Mouse (Mus musculus) forebrain, embryonic 13.5 days (tissue): ENCODE measurements around the gene Lca5. TPM values are rescaled to one million over a fixed set of nuclear protein-coding genes. Genes with fewer than 3 reads are reported as not detected.
A peak's percentile ranks its signal among the peaks of the same experiment; 100 is the strongest.

Source experiments
- ATAC-seq: fragments of 200-750 bp; cut with Nextera tagmentation; 2 replicates; pipeline ENCODE4 v1.8.0; 2017
- H3K27ac ChIP-seq: fragments of 300-500 bp; sonication (generic); 2 replicates; pipeline ENCODE4 v1.5.1; 2015; ENCODE audit warnings: inconsistent platforms, mild to moderate bottlenecking, moderate library complexity
- H3K27me3 ChIP-seq: fragments of 300-500 bp; sonication (generic); 2 replicates; pipeline ENCODE4 v1.6.1; 2015; ENCODE audit warnings: mild to moderate bottlenecking, inconsistent platforms
- H3K36me3 ChIP-seq: fragments of 300-500 bp; sonication (generic); 2 replicates; pipeline ENCODE4 v1.6.1; 2015; ENCODE audit warnings: mild to moderate bottlenecking, inconsistent platforms; ENCODE audit not compliant: poor library complexity, severe bottlenecking
- H3K4me1 ChIP-seq: fragments of 300-500 bp; sonication (generic); 2 replicates; pipeline ENCODE4 v1.6.1; 2015; ENCODE audit warnings: inconsistent platforms
- H3K4me2 ChIP-seq: fragments of 300-500 bp; sonication (generic); 2 replicates; pipeline ENCODE4 v1.6.1; 2015; ENCODE audit warnings: inconsistent platforms, mild to moderate bottlenecking, moderate library complexity
- H3K4me3 ChIP-seq: fragments of 300-500 bp; sonication (generic); 2 replicates; pipeline ENCODE4 v1.5.1; 2015; ENCODE audit warnings: mild to moderate bottlenecking, inconsistent platforms
- H3K9ac ChIP-seq: fragments of 300-500 bp; sonication (generic); 2 replicates; pipeline ENCODE4 v1.6.1; 2015; ENCODE audit warnings: mild to moderate bottlenecking, inconsistent platforms
- H3K9me3 ChIP-seq: fragments of 300-500 bp; sonication (generic); replicated peaks from 2 replicates; pipeline ENCODE4 v1.6.1; 2016; ENCODE audit warnings: inconsistent platforms
- WGBS: fragments of 180-500 bp; shearing (Covaris S2); methylation state at CpG from one replicate; pipeline ENCODE4 v1.1.7; 2015; 5-methylcytosine and 5-hydroxymethylcytosine counted together
- polyA plus RNA-seq: library from polyadenylated mRNA; unstranded; fragments of >200 nt; fragmentation: Nextera tagmentation; extraction: Ambion mirVana; gene quantifications from 2 replicates; pipeline ENCODE4 v1.2.1, GENCODE M21; 2015

The Lca5 gene
- polyA plus RNA-seq, 1 experiment from 2014 or later, result 26.5 TPM

GRCm38 (mm10) chr9:83434489-83434888 is 6.4 kb downstream of the Lca5 start:
- no peak overlapping the region for H3K4me2 ChIP-seq
- H3K36me3 ChIP-seq, result peaks cover 7% of the 10 kb centered on the region
- H3K4me1 ChIP-seq, result no peaks in the 10 kb centered on the region
- no peak overlapping the region for H3K4me3 ChIP-seq
- no peak overlapping the region for H3K9ac ChIP-seq
- no peak for ATAC-seq
- H3K27ac ChIP-seq, result no peak overlapping the region
- no peaks in the 10 kb centered on the region for H3K9me3 ChIP-seq
- 59% methylated on average over 4 of the region's 4 CpGs for WGBS
- no peaks in the 10 kb centered on the region for H3K27me3 ChIP-seq

DNA sequence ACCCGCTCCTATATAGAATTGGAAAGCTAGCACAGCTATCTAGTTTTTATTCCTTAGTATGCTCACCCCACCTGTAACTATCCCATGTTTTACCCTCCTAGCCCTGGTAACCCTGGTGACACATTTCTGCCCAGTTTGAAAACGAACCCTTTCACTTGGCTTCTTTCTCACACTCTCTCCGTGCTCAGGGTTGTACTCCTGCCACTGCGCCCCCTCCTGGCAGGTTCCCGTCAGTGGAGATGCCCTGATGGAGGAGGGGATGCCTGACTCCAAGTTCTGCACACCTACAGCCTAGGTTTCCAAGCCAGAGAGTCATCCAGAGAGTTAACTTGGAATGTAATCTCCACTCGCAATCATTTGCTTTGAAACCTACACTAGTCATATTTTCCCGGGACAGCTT is 7.3 kb downstream of the Lca5 start:
- Histone ChIP-seq H3K9ac (no peak overlapping the region), H3K27ac (no peak overlapping the region), H3K27me3 (no peaks in the 10 kb centered on the region), H3K4me3 (no peak overlapping the region), H3K4me2 (no peak overlapping the region), H3K9me3 (no peaks in the 10 kb centered on the region), H3K4me1 (no peaks in the 10 kb centered on the region), H3K36me3 (peaks cover 7% of the 10 kb centered on the region)
- ATAC-seq, result no peak
- WGBS, result 59% methylated on average over 7 of the region's 7 CpGs

- no peak overlapping the region for H3K9ac ChIP-seq
- no peak overlapping the region for H3K4me2 ChIP-seq
- H3K27ac ChIP-seq, result no peak overlapping the region
- peaks cover 6% of the 10 kb centered on the region; the same call in 1 of the 2 replicates for H3K9me3 ChIP-seq
- H3K27me3 ChIP-seq, result no peaks in the 10 kb centered on the region
- 84% methylated on average over 4 of the region's 4 CpGs for WGBS
- peaks cover 43% of the 10 kb centered on the region for H3K36me3 ChIP-seq
- ATAC-seq, result no peak
- no peak overlapping the region for H3K4me3 ChIP-seq
- H3K4me1 ChIP-seq, result no peaks in the 10 kb centered on the region
These were observed 13.0 kb downstream of the Lca5 start for GRCm38 (mm10) chr9:83427926-83428325.

DNA sequence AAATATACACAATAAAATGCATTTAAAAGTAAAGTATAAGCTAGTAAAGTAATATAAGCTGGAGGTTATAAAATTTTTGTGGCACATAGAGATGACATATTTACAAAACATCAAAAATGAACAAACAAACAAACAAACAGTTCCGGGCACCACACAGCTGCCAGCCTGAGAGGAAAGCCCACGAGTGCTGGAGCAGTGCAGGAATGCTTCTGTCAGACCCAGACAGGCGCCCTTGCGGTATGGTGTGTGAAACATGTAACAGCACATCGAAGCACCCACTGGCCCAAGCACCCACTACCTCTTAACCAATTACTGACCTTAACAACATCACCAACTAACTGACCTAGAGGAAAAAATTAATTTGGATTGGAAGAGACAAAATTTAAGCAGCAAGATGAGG is 22.0 kb downstream of the Lca5 start:
- H3K9ac ChIP-seq, result no peak overlapping the region
- no peaks in the 10 kb centered on the region for H3K27me3 ChIP-seq
- 91% methylated on average over 5 of the region's 5 CpGs for WGBS
- no peak overlapping the region for H3K4me3 ChIP-seq
- ATAC-seq, result no peak
- peaks cover 58% of the 10 kb centered on the region for H3K36me3 ChIP-seq
- H3K27ac ChIP-seq, result no peak overlapping the region
- H3K9me3 ChIP-seq, result peaks cover 5% of the 10 kb centered on the region; the same call in 1 of the 2 replicates
- H3K4me1 ChIP-seq, result no peaks in the 10 kb centered on the region
- H3K4me2 ChIP-seq, result no peak overlapping the region

GRCm38 (mm10) chr9:83413046-83413445 is 27.9 kb downstream of the Lca5 start:
- Histone ChIP-seq H3K27ac (no peak overlapping the region), H3K9ac (no peak overlapping the region), H3K4me3 (no peak overlapping the region), H3K4me2 (no peak overlapping the region), H3K4me1 (no peaks in the 10 kb centered on the region), H3K9me3 (peaks cover 5% of the 10 kb centered on the region; the same call in 1 of the 2 replicates), H3K36me3 (peaks cover 38% of the 10 kb centered on the region), H3K27me3 (no peaks in the 10 kb centered on the region)
- ATAC-seq, result no peak
- 74% methylated on average over 10 of the region's 10 CpGs for WGBS

DNA sequence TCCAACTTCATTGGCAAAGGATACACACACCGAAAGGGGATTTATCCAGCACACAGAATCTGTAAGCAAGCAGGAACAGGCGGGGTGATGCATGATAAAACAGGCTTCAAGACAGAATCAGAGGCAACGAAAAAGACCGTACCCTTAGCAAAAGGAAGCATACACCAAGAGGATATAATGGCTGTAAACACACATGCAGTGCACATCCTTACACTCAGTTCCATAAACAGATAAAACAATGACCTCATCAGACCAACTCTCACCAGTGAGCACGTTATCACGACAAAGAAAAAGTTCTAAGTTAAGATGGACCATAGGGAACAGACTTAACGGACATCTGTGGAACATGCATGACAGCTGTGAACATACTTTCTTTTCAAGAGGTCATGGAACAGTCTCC is 35.8 kb downstream of the Lca5 start:
- WGBS, result 80% methylated on average over 7 of the region's 7 CpGs

DNA sequence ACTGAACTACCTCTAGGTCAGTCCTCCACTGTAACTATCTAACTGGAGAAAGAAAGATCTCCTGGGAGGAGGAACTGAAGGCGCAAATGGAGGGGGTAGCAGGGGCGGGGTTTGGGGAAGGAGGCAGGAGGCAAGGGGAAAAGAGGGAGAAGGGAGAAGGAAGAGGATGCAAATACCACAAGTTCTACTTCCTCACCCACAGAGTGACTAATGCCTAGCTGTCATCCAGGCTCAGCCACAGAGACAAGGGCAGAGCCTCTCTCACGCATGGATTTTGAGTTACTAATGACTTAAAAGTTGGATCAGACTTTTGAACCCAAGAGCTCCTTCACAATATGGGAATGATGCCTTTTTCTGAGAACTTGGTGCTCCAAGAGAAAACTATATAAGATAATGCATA is 40.1 kb downstream of the Lca5 start:
- Histone ChIP-seq H3K36me3 (peaks cover 34% of the 10 kb centered on the region), H3K4me1 (no peaks in the 10 kb centered on the region), H3K9ac (no peak overlapping the region), H3K4me2 (no peak overlapping the region), H3K27me3 (no peaks in the 10 kb centered on the region), H3K27ac (no peak overlapping the region), H3K9me3 (no peaks in the 10 kb centered on the region), H3K4me3 (no peak overlapping the region)
- no peak for ATAC-seq
- 48% methylated on average over 3 of the region's 3 CpGs for WGBS

More for the DNA sequence above, 35.8 kb downstream of the Lca5 start:
- Histone ChIP-seq H3K27ac (no peak overlapping the region), H3K9me3 (no peaks in the 10 kb centered on the region), H3K4me2 (no peak overlapping the region), H3K36me3 (peaks cover 24% of the 10 kb centered on the region), H3K27me3 (no peaks in the 10 kb centered on the region), H3K4me3 (no peak overlapping the region), H3K9ac (no peak overlapping the region), H3K4me1 (no peaks in the 10 kb centered on the region)
- no peak for ATAC-seq

DNA sequence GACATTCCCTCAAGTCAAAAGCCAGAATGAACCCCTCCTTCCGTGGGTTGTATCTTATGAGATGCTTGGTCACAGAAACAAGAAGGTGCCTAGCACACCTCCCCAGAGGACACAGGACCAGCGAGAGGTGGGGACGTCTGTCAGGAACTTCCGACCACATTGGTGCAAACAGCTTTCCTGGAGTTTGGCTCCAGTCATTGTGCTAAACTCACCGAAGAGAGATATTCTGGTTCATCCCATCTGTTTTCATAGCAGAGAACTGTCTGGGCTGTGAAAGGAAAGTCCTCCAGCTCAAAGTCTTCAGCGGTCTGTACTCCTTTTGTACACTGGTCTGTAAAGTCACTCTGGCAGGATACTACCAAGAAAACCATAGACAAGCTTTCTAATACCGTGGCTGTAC is 41.5 kb downstream of the Lca5 start:
- H3K9ac ChIP-seq, result no peak overlapping the region
- no peaks in the 10 kb centered on the region for H3K27me3 ChIP-seq
- no peaks in the 10 kb centered on the region for H3K4me1 ChIP-seq
- no peak overlapping the region for H3K4me3 ChIP-seq
- 89% methylated on average over 7 of the region's 7 CpGs for WGBS
- H3K36me3 ChIP-seq, result peaks cover 45% of the 10 kb centered on the region
- no peak overlapping the region for H3K4me2 ChIP-seq
- H3K9me3 ChIP-seq, result no peaks in the 10 kb centered on the region
- no peak overlapping the region for H3K27ac ChIP-seq
- ATAC-seq, result no peak

GRCm38 (mm10) chr9:83398260-83398659 is 42.7 kb downstream of the Lca5 start:
- Histone ChIP-seq H3K4me3 (no peak overlapping the region), H3K36me3 (peaks cover 52% of the 10 kb centered on the region), H3K27ac (no peak overlapping the region), H3K27me3 (no peaks in the 10 kb centered on the region), H3K9ac (no peak overlapping the region), H3K4me2 (no peak overlapping the region), H3K9me3 (no peaks in the 10 kb centered on the region), H3K4me1 (no peaks in the 10 kb centered on the region)
- ATAC-seq, result no peak
- WGBS, result 73% methylated on average over 6 of the region's 6 CpGs

GRCm38 (mm10) chr9:83395456-83395855 is 45.5 kb downstream of the Lca5 start:
- no peak overlapping the region for H3K9ac ChIP-seq
- H3K36me3 ChIP-seq, result peaks cover 48% of the 10 kb centered on the region
- H3K9me3 ChIP-seq, result no peaks in the 10 kb centered on the region
- no peak for ATAC-seq
- no peak overlapping the region for H3K27ac ChIP-seq
- H3K4me2 ChIP-seq, result no peak overlapping the region
- H3K4me3 ChIP-seq, result no peak overlapping the region
- 94% methylated on average over 15 of the region's 15 CpGs for WGBS
- no peaks in the 10 kb centered on the region for H3K27me3 ChIP-seq
- no peaks in the 10 kb centered on the region for H3K4me1 ChIP-seq

DNA sequence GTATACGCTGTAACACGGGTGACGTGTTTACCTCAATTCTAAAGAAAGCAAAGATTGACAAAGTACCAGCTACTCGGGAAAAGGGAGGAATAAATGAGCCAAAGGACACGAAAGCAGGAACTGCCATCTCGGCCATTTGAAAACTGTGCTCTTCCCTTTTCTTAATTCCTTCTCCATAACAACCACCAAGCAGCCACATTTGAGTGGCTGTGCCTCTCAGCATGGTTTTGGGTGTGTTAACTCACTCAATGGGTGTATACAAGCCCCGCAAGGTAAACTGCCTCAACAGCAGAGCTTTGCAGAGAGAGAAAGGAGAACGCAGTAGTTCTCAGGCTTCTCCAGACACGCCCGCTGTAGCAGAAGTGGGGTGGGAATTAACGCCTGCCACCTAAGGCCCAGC is 48.9 kb downstream of the Lca5 start:
- Histone ChIP-seq H3K36me3 (peaks cover 29% of the 10 kb centered on the region), H3K9me3 (no peaks in the 10 kb centered on the region), H3K4me3 (no peak overlapping the region), H3K4me2 (no peak overlapping the region), H3K27ac (no peak overlapping the region), H3K4me1 (0 out of 2 replicates have a peak, but pooled peaks cover 8% of the 10 kb centered on the region), H3K9ac (no peak overlapping the region), H3K27me3 (no peaks in the 10 kb centered on the region)
- WGBS, result 82% methylated on average over 11 of the region's 11 CpGs
- ATAC-seq, result no peak

- H3K36me3 ChIP-seq, result peaks cover 19% of the 10 kb centered on the region
- no peak overlapping the region for H3K4me3 ChIP-seq
- H3K9me3 ChIP-seq, result no peaks in the 10 kb centered on the region
- no peak overlapping the region for H3K27ac ChIP-seq
- no peak overlapping the region for H3K9ac ChIP-seq
- peaks cover 13% of the 10 kb centered on the region; the same call in 1 of the 2 replicates for H3K4me1 ChIP-seq
- WGBS, result 81% methylated on average over 9 of the region's 9 CpGs
- no peak overlapping the region for H3K4me2 ChIP-seq
- H3K27me3 ChIP-seq, result no peaks in the 10 kb centered on the region
- no peak for ATAC-seq
These were observed 51.4 kb downstream of the Lca5 start for GRCm38 (mm10) chr9:83389570-83389969.

DNA sequence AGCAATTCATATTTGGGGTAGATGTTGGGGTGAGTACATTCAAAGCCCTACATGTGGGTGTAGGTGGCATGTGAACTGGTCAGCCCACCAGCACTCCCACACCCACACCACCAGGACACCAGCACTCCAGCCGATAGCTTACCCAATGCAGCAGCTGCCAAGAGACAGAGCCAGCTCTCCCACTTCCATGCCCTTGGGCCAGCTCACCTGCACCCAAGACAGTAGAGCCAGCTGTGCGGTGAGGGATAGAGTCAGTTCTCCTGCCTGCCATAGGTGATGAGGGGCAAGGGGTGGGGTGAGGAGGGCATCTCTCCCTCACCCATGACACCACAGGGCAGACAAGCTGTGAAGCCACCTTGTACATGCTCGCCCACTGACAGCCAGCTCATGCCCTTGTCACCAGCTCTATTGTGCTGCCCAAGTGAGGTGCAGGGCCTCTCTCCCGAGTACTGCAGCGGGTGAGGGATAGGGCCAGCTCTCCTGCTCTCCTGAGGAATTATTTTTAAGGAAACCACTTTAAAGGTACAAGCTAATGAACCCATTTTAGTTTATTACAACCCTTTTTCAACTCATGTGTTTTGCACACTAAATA is 54.6 kb downstream of the Lca5 start:
- Histone ChIP-seq H3K36me3 (no peaks in the 10 kb centered on the region), H3K9me3 (no peaks in the 10 kb centered on the region), H3K27ac (no peak overlapping the region), H3K4me2 (no peak overlapping the region), H3K4me1 (peaks cover 13% of the 10 kb centered on the region; the same call in 1 of the 2 replicates), H3K9ac (no peak overlapping the region), H3K27me3 (no peaks in the 10 kb centered on the region), H3K4me3 (no peak overlapping the region)
- peak; percentile 41; the same call in 1 of the 2 replicates for ATAC-seq
- 86% methylated on average over 5 of the region's 5 CpGs for WGBS
